Mouse (Mus musculus) megakaryocyte progenitor cell, adult 5-6 weeks (primary cell): ENCODE data around the gene Fbf1. TPM values are rescaled to one million over a fixed set of nuclear protein-coding genes. Genes with fewer than 3 reads are reported as not detected.

Experiments
- ATAC-seq: replicated peaks from 2 replicates; pipeline ENCODE4 v1.8.0; 2016; ENCODE audit warnings: mild to moderate bottlenecking, moderate TSS enrichment, inconsistent platforms; ENCODE audit not compliant: poor library complexity
- total RNA-seq, 2 experiments: library from RNA; stranded (forward) in 1 of 2; stranded (reverse) in 1 of 2; fragments of 157-497, 149-512 nt in 1 of 2; fragments of 200-1000 nt in 1 of 2; gene quantifications; 2 replicates each; pipeline versions ENCODE4 v1.2.3 to v1.2.4; 2015 to 2017

Fbf1 gene
- total RNA-seq, 2 experiments from 2014 or later, result 9.6 to 14.2 TPM

GRCm38 (mm10) chr11:116109441-116110081 is 58.4 kb downstream of the Fbf1 start:
- peak; percentile 54 for ATAC-seq

DNA sequence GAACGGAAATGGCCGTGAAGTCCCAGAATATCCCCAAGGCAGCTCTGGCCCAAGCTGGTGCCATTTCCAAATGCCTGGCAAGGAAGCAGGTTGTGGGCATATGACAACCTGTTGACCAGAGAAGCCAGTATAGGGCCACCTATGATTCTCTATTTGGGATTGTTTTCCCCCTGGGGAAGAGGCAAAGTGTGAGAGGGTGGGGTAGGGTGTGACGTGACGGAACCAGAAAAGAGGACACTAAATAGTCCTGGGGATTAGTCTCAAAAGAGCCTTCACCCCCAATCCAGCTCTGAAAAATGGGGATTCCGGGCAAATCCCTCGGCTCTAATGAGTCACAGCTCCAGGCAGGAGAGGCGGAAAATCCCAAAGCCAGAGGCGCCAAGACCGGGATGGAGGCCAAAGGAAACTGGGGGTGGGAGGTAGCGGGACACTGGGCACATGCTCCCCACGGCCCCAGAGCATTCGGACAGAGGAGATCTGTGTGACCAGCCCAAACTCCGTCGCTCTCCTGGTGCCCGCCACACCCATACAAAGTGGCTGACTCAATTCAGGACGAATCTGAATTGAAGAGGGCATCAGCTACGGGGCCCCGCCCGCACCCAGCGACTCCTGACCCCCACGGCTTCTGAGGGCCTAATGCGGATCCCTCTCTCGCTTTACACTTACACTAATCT is 59.4 kb downstream of the Fbf1 start:
- ATAC-seq, result 0 out of 2 replicates have a peak, but pooled peaks have one; percentile 8

- no peak for ATAC-seq
These were observed 60.1 kb downstream of the Fbf1 start for GRCm38 (mm10) chr11:116107777-116108285.

DNA sequence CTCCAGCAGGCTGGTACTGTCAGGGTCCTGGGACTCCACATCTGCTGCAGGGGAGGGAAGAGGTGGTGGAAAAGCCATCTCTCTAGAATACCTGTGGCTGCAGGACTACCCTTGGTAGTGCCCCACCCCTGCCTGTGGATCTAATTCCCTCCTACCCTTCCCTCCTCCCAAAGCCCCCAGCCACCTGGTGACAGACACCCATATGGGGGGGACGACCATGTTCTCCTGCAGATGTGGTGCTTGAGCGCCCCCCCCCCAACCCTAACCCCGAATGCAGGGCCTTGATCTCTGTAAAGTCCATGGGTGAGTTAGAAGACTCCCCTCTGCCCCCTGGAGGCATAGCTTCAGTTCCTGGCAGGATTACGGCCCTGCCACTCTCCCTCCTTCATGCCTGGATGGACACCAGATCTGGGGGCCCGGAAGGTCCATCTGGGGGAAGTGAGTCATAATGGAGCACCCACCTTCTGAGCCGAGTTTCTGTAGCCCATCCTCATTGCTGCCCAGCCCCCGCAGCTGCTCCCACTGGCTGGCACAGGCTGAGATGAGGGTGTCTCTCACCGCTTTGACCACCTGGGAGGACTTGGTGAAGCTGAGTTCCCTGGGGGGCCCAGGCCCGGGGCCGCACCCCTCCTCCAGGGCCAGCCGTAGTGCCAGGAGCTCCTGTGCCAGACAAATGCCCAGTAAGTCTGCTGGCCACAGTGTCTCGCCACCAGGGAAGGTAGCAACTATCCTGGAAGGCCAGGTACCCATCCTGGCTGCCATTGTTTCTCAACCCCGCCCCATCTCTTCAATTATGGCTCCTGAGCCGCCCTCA is 60.8 kb downstream of the Fbf1 start:
- ATAC-seq, result no peak

DNA sequence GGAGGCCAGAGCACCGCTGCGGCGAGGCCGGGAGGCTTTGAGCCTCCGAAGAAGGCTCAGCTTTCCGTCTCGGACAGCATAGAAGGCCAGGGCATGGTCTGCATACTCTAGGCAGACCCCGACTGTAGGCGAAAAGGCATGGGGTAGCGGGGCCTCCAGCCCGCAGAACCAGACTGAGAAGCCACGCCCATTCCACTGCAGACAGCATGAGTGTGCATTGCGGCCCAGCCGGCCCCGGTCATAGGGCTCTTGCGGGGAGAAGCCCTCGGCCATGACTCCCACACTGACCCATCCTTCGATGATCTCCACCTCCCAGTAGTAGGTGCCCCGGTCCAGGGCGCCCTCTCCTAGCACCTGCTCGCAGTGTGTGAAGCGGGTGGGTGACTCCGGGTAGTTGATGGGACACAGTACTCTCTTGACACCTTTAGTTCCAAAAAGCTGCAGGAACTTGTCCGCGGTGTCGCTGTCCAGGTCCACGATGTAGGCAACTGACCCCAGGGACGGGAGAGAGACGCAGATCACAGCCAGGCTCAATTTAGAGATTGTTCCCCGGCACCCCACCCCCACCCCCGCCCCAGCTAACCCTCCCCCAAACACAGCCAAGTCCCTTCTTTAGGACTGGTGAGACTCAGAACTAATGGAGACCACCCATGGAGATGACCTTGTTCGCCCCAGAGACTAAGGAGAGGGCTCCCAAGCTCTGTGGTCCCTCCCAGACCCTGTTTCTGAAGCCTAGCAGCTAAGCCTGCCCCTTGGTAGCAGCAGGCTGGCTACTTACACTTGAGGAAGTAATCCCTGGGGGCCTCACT is 61.6 kb downstream of the Fbf1 start:
- ATAC-seq, result no peak

GRCm38 (mm10) chr11:116105065-116105464 is 62.9 kb downstream of the Fbf1 start:
- ATAC-seq, result no peak

GRCm38 (mm10) chr11:116104006-116104646 is 63.8 kb downstream of the Fbf1 start:
- ATAC-seq, result 0 out of 2 replicates have a peak, but pooled peaks have one; percentile 8

GRCm38 (mm10) chr11:116103572-116103971 is 64.4 kb downstream of the Fbf1 start:
- no peak for ATAC-seq

GRCm38 (mm10) chr11:116102472-116102871 is 65.5 kb downstream of the Fbf1 start:
- ATAC-seq, result no peak

DNA sequence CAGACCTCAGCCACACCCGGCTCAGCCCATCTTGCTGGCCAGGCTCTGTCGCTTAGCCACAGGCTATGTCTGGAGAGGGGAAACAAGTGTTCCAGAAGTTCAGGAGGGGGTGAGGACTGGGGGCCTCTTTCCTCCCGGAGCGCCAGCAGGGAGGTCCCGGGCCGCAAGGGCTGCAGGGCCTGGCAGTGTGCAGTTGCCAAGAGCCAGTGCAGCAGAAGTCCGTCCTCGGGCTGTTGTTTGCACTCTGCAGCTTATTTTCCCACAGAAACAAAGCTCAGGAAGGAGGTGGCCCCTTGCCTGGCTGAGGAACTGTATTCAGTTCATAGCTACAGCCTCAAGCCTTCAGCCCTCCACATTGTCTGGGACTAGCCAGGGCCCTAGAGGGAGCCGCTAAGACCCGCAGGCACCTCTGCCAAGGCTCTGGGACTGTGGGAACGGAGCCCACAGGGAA is 66.0 kb downstream of the Fbf1 start:
- ATAC-seq, result peak; percentile 9; the same call in 1 of the 2 replicates

DNA sequence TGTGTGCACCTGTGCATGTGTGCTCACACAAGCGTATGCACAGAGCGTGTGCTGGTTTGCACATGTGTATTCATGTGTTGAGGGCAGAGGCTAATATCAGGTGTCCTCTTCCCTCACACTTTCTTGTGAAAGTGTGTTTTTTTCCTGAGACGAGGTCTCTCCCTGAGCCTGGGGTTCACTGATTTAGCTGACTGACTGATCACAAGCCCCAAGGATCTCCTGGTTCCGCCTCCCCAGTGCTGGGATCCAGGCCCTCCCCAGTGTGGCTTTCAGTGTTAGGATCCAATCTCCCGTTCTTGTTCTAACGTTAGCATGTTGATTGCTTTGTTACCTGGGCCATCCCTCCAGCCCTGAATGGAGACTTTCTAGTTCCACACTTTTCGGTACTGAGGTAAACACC is 67.1 kb downstream of the Fbf1 start:
- ATAC-seq, result no peak

DNA sequence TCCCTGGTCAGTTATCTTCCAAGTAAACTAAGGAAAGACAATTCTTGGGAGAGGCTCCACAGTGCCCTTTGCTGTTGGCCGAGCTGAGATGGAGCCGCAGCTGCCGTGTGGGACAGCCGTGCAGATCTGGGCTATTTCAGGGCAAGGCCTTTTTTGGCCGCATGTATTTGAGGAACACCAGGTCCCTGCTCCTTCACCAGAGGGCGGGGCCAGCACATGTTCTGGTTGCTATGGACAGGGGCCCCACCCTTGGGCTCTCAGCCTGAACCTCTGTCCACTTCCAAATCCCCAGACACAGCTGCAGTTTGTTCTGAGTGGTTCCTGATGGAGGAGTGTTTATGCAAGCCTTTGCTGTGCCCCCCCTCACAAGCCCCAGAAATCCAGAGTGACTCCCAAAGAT is 67.6 kb downstream of the Fbf1 start:
- ATAC-seq, result no peak

- no peak for ATAC-seq
These were observed 68.5 kb downstream of the Fbf1 start for GRCm38 (mm10) chr11:116099462-116099861.

- ATAC-seq, result no peak
These were observed 69.1 kb downstream of the Fbf1 start for GRCm38 (mm10) chr11:116098711-116099460.

- peak; percentile 45; the same call in 1 of the 2 replicates for ATAC-seq
These were observed 71.5 kb downstream of the Fbf1 start for GRCm38 (mm10) chr11:116096213-116097108.

- no peak for ATAC-seq
These were observed 72.4 kb downstream of the Fbf1 start for GRCm38 (mm10) chr11:116095573-116095972.

DNA sequence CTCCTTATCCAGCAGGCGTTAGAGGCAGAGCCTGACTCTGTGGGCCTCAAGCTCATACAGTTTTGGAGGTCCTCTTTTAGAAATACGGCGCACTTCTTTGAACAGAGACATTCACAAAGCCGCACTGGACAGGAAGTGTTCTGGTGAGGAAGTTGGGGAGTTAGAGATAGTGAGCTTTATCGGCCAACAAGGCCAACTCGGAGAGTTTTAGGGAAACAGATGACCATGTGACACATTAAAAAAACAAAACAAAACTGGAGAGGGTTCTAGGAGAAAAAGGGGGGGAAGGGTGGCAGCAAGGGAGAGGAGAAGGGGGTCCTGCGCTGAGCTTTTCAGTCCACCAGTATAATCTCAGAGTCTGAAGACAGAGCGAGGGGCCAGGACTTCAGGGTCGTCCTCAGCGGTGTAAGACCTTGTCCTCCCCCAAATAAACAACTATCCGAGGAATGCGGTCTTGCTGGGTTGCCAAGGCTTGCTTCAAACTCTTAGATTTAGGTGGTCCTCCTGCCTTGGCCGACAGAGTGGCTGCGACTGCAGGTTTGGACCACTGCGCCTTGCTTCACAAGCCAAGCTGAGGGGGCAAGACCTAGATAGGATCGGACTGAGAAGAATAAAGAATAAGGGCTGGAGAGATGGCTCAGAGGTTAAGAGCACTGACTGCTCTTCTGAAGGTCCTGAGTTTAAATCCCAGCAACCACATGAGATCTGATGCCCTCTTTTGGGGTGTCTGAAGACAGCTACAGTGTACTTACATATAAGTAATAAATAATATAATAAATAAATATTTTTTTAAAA is 74.0 kb downstream of the Fbf1 start:
- peak; percentile 67 for ATAC-seq
